Mouse (Mus musculus) embryonic fibroblast, embryonic 13.5 days (primary cell): ENCODE results near the gene Hgfac. TPM values are rescaled to one million over a fixed set of nuclear protein-coding genes. Genes with fewer than 3 reads are reported as not detected.

Experiments used
- H3K27ac ChIP-seq: 2 replicates; pipeline ENCODE4 v1.5.1; 2012; ENCODE audit warnings: low read length, control low read depth, inconsistent platforms; ENCODE audit not compliant: insufficient read depth
- H3K4me1 ChIP-seq: 2 replicates; pipeline ENCODE4 v1.6.1; 2011; ENCODE audit warnings: low read length; ENCODE audit not compliant: control insufficient read depth, insufficient read depth
- H3K4me3 ChIP-seq: 2 replicates; pipeline ENCODE4 v1.5.1; 2011; ENCODE audit warnings: mild to moderate bottlenecking, control low read depth, low read length; ENCODE audit not compliant: insufficient read depth
- CTCF ChIP-seq: IDR thresholded peaks from 2 replicates; pipeline ENCODE4 v1.5.1; 2011; ENCODE audit warnings: mild to moderate bottlenecking, control low read depth, low read length, moderate library complexity, borderline replicate concordance; ENCODE audit not compliant: insufficient read depth
- POLR2A ChIP-seq: IDR thresholded peaks from 2 replicates; pipeline ENCODE4 v1.6.1; 2011; ENCODE audit warnings: low read depth, mild to moderate bottlenecking, control low read depth, low read length, moderate library complexity
- polyA plus RNA-seq: library from polyadenylated mRNA; stranded (reverse); fragments of >200 nt; gene quantifications from 2 replicates; pipeline ENCODE4 v1.2.4, GENCODE M21; 2011; ENCODE audit warnings: low read depth; ENCODE audit not compliant: missing spikeins, insufficient read length

Hgfac gene
- polyA plus RNA-seq, 1 experiment: 0.67 TPM

DNA sequence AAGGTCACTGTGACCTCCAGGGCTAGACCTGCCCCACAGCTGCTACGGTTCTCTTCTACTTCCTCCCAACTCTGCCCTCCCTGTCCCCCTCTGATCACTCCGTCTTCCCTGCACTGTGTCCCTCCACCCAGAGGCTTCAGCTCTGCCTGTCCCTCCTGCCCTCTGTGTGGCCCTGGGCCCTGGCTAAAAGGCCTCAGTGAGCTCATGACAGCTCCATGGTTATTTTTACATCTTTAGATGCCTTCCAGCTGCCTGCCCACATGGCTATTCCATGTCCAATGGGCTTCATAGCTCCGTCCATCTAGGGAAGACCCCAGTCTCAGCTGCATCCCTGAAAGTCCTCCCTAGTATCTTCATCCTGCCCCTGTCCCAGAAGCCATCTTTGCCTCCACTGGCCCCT lies 18.8 kb downstream of the Hgfac start:
- H3K27ac ChIP-seq: no peak overlapping the region
- H3K4me3 ChIP-seq: no peak overlapping the region
- TF ChIP-seq POLR2A: no peak
- TF ChIP-seq CTCF: no peak
- no peaks in the 10 kb centered on the region for H3K4me1 ChIP-seq

DNA sequence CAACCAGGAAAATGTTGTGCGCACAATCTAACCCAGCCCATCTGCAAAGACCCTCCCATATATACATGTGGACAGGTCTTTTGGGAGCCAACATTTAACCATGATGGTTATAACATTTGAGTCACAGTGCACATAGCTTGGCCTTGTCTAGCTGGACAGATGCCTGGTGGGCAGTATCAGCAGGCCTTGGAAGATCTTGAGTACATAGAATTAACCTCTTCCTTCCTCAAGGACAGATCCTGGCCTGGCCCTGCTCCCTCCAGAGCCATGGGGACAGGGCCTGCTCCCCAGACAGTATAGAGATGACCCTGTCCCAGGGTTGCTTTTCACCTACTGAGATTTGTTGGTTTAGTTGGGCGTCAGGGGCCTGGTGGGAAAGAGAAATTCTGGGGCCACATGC lies 28.5 kb downstream of the Hgfac start:
- H3K27ac ChIP-seq: no peak overlapping the region
- no peak overlapping the region for H3K4me3 ChIP-seq
- no peak for TF ChIP-seq POLR2A
- TF ChIP-seq CTCF: no peak
- no peaks in the 10 kb centered on the region for H3K4me1 ChIP-seq

DNA sequence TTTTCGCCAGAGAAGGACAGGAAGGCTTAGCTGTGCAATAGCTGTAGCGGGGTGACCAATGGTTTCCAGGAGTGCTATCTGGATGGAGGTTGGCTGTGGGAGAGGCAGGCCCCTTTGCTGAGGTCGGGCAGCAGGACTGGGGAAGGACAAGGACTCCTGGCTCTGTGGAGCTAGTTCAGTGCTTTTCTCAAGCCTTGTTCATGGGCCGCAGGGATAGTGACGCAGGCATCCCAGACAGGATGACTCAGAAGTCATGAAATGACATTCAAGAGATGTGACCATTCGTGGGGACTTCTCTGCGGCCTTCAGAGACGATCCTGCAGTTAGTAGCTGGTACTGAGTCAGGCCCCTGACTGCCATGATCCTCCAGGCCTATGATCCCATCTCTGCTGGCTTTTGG lies 29.0 kb downstream of the Hgfac start:
- no peak overlapping the region for H3K4me3 ChIP-seq
- H3K4me1 ChIP-seq: no peaks in the 10 kb centered on the region
- H3K27ac ChIP-seq: no peak overlapping the region
- no peak for TF ChIP-seq CTCF
- TF ChIP-seq POLR2A: no peak

DNA sequence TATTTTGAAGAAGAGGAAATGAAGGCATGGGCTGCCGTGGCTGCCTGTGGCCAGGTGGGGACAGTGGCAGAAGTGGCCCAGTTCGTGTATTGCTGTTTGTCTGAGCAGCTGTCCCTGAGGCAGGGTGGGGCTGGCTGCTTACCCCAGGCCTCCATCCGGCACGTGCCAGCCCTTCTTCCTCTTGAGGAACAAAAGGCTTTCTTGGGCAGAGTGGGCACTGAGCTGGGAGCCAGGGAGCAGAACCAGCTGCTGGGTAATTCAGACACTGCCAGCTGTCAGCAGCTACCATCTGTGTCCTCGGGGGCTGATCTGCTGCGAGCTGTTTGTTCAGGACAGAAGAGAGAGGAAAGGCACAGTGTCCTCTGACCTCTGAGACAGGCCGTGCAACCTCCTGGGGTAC lies 29.6 kb downstream of the Hgfac start:
- H3K4me3 ChIP-seq: no peak overlapping the region
- H3K4me1 ChIP-seq: no peaks in the 10 kb centered on the region
- TF ChIP-seq CTCF (no peak), POLR2A (no peak)
- H3K27ac ChIP-seq: no peak overlapping the region

DNA sequence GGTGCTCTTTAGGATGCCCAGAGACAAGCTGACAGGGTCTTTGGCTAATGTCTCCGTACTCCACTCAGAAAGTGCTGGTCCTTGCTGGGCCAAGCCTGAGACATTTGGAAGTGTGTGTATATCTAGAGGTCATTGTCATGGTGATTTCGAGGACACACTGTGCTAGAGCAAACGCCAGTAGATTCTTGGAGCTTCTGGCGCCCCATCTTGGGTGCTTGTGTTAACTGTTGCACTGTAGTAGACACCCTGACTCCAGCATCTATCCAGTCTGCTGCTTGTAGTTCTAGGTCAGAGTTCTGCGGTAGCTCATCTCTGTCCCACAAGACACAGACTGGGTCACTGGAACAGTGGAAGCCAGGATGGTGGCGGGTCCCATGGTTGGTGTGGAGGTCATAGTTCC lies 30.5 kb downstream of the Hgfac start:
- no peak overlapping the region for H3K4me3 ChIP-seq
- H3K27ac ChIP-seq: no peak overlapping the region
- H3K4me1 ChIP-seq: no peaks in the 10 kb centered on the region
- TF ChIP-seq POLR2A: no peak
- no peak for TF ChIP-seq CTCF

DNA sequence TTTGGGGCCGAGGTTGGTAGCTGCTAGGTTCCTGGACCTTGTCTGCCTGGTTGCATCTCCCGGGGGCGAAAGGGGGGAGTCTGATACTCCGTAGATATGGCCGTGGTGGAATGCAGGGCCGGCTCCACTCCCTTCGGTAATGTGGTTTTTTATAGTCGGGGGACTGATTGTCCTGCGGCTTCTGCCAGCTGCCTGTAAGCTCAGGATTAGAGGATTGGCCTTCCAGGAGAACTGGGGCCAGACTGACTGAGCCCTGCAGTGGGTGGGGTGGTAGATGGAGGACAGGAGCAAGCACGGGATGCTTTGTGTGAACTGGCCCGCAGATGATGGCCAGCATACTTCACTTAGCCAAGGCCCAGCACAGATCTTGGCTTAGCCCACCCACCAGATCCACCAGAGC lies 31.9 kb downstream of the Hgfac start:
- no peak for TF ChIP-seq POLR2A
- Histone ChIP-seq H3K4me3 (no peak overlapping the region), H3K4me1 (no peaks in the 10 kb centered on the region), H3K27ac (no peak overlapping the region)

DNA sequence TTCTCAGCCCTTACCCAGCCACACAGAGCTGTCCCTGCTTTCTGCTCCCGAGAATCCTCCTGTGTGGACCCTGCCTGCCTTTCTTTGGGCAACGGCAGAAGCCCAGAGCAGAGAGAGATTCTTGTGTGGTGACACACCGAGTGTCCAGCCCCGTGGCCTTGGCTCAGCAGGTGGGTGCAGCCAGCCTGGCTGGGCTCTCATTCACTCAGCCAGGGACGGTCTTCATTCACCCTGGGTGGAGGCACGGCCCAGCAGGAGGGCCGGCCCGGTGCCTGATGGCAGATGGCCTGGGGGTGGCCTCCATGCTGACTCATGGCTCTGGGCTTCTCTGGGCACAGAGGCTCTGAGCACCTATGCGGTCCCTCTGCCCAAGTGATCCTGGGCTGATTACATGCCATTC lies 32.7 kb downstream of the Hgfac start:
- Histone ChIP-seq H3K4me3 (no peak overlapping the region), H3K4me1 (no peaks in the 10 kb centered on the region), H3K27ac (no peak overlapping the region)
- TF ChIP-seq CTCF (no peak), POLR2A (no peak)

DNA sequence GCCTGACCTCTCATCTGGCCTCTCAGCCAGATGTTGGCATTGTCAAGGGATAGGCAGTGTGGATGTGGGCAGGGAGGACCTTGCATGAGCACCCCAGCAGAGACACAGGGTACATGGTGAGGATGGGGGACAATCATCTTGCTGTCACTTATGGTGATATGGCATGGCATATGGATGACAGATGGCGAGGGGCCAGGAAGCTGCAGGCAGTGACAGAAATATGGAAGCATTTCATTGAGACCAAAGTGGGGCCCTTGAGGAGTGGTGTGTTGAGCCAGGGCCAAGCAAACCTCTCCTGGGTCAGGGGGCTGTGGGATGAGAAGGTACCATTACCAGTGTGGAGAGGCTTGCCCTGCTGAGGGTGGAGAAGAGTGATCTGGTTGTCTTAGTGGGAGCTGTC lies 35.1 kb downstream of the Hgfac start:
- no peaks in the 10 kb centered on the region for H3K4me1 ChIP-seq
- TF ChIP-seq POLR2A (no peak), CTCF (no peak)
- no peak overlapping the region for H3K27ac ChIP-seq
- H3K4me3 ChIP-seq: no peak overlapping the region

DNA sequence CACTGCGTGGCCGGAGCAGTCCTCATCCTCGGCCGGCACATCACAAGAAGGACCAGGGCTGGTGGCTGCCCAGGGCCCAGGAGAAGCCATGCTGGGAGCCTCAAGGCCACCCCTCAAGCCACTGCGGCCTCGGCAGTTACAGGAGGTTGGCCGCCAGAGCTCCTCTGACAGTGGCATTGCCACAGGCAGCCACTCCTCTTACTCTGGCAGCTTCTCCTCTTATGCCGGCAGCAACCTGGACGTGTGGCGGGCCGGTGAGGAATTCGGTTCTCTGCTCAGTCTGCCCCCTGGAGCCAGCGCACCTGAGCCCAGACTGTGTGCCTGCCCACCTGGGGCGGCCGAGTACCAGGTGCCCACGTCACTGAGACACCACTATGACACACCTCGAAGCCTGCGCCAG lies 37.8 kb downstream of the Hgfac start:
- Histone ChIP-seq H3K4me1 (no peaks in the 10 kb centered on the region), H3K4me3 (no peak overlapping the region), H3K27ac (no peak overlapping the region)
- TF ChIP-seq CTCF: no peak
- TF ChIP-seq POLR2A: no peak

DNA sequence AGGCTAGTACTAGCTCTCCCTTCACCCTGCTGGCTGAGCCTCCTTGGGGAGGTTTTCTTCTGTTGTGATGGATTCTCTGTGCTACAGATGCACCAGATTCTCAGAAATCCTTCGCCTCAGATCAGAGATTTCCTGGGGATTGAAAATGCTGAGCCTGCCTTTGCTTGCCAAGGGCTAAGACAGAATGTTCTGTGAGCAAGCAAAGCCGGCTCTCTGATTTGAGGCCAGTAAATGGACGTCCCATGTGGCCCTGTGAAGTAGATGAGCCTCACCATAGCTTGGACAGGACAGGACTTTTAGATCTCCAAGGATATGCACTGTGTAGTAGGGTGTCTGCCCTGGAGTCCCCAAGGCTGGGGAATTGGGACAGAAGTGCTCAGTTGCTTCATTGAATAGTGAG lies 43.6 kb downstream of the Hgfac start:
- no peak for TF ChIP-seq POLR2A
- TF ChIP-seq CTCF: no peak
- no peak overlapping the region for H3K27ac ChIP-seq
- no peak overlapping the region for H3K4me3 ChIP-seq
- no peaks in the 10 kb centered on the region for H3K4me1 ChIP-seq
